Mouse (Mus musculus): ENCODE data around the gene Prkra. TPM values are rescaled to one million over a fixed set of nuclear protein-coding genes. Genes with fewer than 3 reads are reported as not detected.

The Prkra gene
- 33.1 and 35.5 TPM in 2 replicates for polyA plus RNA-seq (2016; fragmentation: Nextera tagmentation; extraction: Ambion mirVana)

DNA sequence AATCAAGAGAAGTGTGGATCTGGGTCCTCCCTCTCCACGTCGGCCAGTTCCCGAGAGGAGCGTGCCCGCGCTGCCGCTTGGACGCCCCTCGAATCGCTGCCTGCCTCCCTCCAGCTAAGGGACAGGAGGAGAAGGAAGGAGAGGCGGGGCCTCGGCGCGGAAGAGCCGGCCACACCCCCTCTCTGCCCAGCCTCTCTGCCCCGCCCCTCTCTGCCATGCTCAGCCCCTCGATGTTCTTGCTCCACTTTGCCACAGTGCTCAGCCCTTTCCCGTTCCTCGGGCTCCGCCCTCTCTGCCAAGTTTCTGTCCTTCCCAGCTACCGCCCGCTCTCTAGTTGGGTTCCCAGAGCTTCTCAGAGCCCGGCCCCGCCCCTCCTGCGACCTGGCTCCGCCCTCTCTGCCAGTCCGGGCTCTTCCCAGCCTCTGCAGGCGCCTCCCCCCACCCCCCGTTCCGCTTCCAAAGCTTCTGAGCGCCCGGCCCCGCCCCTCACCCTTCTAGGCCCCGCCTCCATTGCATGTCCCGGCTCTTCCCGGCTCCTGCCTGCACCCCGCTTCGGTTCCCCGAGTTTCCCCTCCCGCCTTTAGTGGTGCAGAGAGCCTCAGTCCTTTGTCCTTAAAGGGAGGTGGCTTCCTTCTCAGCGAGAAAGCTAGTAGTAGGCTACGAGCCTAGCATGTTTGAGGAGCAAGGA lies at the start of gene Prkra, which contains the start of gene Pjvk:
Gene Prkra, minus strand, starts transcription at position 133 of the 688 bp plus-strand sequence.
Gene Pjvk, plus strand, starts transcription at position 594 of the 688 bp plus-strand sequence.
- peak; percentile 98 for ATAC-seq (ENCODE audit: insufficient number of reproducible peaks, low FRiP score)
- Histone ChIP-seq H3K4me3 (peak within 1 kb of the TSS; percentile 87), H3K9me3 (replicated peaks) (no peaks in the 10 kb centered on the region), H3K27ac (ENCODE audit: poor library complexity, severe bottlenecking) (peak within 1 kb of the TSS; percentile 92), H3K27me3 (replicated peaks) (no peaks in the 10 kb centered on the region), H3K9ac (peak within 1 kb of the TSS; percentile 89), H3K36me3 (0 out of 2 replicates have a peak, but pooled peaks cover 10% of the 10 kb centered on the region), H3K4me2 (peak within 1 kb of the TSS; percentile 95), H3K4me1 (replicated peaks) (peaks cover 23% of the 10 kb centered on the region)
- under 1% methylated on average over 42 of the region's 42 CpGs for WGBS

GRCm38 (mm10) chr2:76695290-76695689 lies 47.5 kb upstream of the Prkra start:
- Histone ChIP-seq H3K4me2 (no peak overlapping the region), H3K9me3 (replicated peaks) (no peaks in the 10 kb centered on the region), H3K27ac (ENCODE audit: poor library complexity, severe bottlenecking) (no peak overlapping the region), H3K27me3 (replicated peaks) (no peaks in the 10 kb centered on the region), H3K9ac (no peak overlapping the region), H3K4me1 (replicated peaks) (no peaks in the 10 kb centered on the region), H3K4me3 (no peak overlapping the region), H3K36me3 (peaks cover 52% of the 10 kb centered on the region)
- ATAC-seq (ENCODE audit: insufficient number of reproducible peaks, low FRiP score): no peak
- WGBS: 70% methylated on average over 6 of the region's 6 CpGs

- Histone ChIP-seq H3K27ac (ENCODE audit: poor library complexity, severe bottlenecking) (no peak overlapping the region), H3K4me3 (no peak overlapping the region), H3K4me2 (no peak overlapping the region), H3K36me3 (peaks cover 55% of the 10 kb centered on the region), H3K9me3 (replicated peaks) (no peaks in the 10 kb centered on the region), H3K27me3 (replicated peaks) (no peaks in the 10 kb centered on the region), H3K4me1 (replicated peaks) (peaks cover 3% of the 10 kb centered on the region), H3K9ac (no peak overlapping the region)
- no peak for ATAC-seq (ENCODE audit: insufficient number of reproducible peaks, low FRiP score)
- WGBS: 76% methylated on average over 5 of the region's 5 CpGs
Observed at GRCm38 (mm10) chr2:76693765-76694164, 46.0 kb upstream of the Prkra start.

GRCm38 (mm10) chr2:76690436-76691204 lies 42.8 kb upstream of the Prkra start:
- Histone ChIP-seq H3K9ac (no peak overlapping the region), H3K9me3 (replicated peaks) (no peaks in the 10 kb centered on the region), H3K27me3 (replicated peaks) (no peaks in the 10 kb centered on the region), H3K4me2 (no peak overlapping the region), H3K36me3 (peaks cover 73% of the 10 kb centered on the region), H3K27ac (ENCODE audit: poor library complexity, severe bottlenecking) (peak overlapping the region; percentile 43; the same call in 1 of the 2 replicates), H3K4me3 (no peak overlapping the region), H3K4me1 (replicated peaks) (peaks cover 17% of the 10 kb centered on the region)
- WGBS: 74% methylated on average over 12 of the region's 12 CpGs
- ATAC-seq (ENCODE audit: insufficient number of reproducible peaks, low FRiP score): peak; percentile 73

DNA sequence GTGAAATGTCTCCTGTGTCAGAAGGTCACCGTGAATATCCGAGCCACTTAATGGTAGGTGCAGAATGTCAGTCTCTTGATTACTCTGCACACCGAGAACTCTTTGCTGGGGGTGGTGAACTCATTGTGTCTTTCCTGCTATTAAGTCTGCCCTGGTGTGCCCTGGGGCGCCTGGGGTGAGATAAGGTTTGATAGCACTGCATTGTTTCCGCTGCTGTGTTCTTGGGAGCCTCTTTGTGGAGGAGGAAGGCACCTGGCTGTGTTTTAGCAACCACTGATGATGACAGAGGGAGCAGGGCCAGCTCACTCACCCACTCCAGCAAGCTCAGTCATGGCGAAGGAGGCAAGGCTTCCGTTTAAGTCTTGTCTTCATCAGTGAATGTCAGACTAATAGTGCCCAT lies 40.3 kb upstream of the Prkra start:
- Histone ChIP-seq H3K4me2 (0 out of 2 replicates have a peak overlapping the region, but pooled peaks have one; percentile 4), H3K27me3 (replicated peaks) (no peaks in the 10 kb centered on the region), H3K9ac (no peak overlapping the region), H3K4me3 (no peak overlapping the region), H3K9me3 (replicated peaks) (no peaks in the 10 kb centered on the region), H3K4me1 (replicated peaks) (peaks cover 17% of the 10 kb centered on the region), H3K36me3 (peaks cover 73% of the 10 kb centered on the region), H3K27ac (ENCODE audit: poor library complexity, severe bottlenecking) (peak overlapping the region; percentile 8; the same call in 1 of the 2 replicates)
- 19% methylated on average over 7 of the region's 7 CpGs for WGBS
- peak; percentile 44; the same call in 1 of the 2 replicates for ATAC-seq (ENCODE audit: insufficient number of reproducible peaks, low FRiP score)

DNA sequence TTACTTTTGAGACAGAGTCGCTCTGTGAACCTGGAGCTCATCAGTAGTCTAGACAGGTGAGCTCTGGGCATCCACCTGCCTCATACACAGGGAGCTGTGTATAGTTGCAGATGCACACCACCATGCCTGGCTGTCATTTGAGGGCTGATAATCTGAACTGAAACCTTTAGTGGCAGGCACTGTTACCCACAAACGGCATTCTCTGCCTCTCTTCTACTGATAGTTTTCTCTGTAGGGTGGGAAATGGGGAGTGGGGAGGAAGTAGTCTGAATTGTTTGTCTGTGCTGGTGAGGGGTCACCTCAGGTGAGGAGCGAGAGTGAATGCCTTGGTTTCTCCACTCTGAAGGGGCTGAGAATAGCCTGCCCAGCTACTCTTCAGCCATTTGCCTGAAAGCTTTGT lies 39.8 kb upstream of the Prkra start:
- H3K4me3 ChIP-seq: no peak overlapping the region
- no peak overlapping the region for H3K9ac ChIP-seq
- no peak for ATAC-seq (ENCODE audit: insufficient number of reproducible peaks, low FRiP score)
- 61% methylated on average over 3 of the region's 3 CpGs for WGBS
- no peak overlapping the region for H3K4me2 ChIP-seq
- H3K27me3 ChIP-seq (replicated peaks): no peaks in the 10 kb centered on the region
- H3K27ac ChIP-seq (ENCODE audit: poor library complexity, severe bottlenecking): 0 out of 2 replicates have a peak overlapping the region, but pooled peaks have one; percentile 8
- peaks cover 17% of the 10 kb centered on the region for H3K4me1 ChIP-seq (replicated peaks)
- no peaks in the 10 kb centered on the region for H3K9me3 ChIP-seq (replicated peaks)
- peaks cover 73% of the 10 kb centered on the region for H3K36me3 ChIP-seq

GRCm38 (mm10) chr2:76686986-76687385 lies 39.2 kb upstream of the Prkra start:
- Histone ChIP-seq H3K4me1 (replicated peaks) (peaks cover 17% of the 10 kb centered on the region), H3K4me2 (no peak overlapping the region), H3K36me3 (peaks cover 73% of the 10 kb centered on the region), H3K4me3 (no peak overlapping the region), H3K27ac (ENCODE audit: poor library complexity, severe bottlenecking) (no peak overlapping the region), H3K27me3 (replicated peaks) (no peaks in the 10 kb centered on the region), H3K9ac (no peak overlapping the region), H3K9me3 (replicated peaks) (no peaks in the 10 kb centered on the region)
- 94% methylated on average over 3 of the region's 3 CpGs for WGBS
- ATAC-seq (ENCODE audit: insufficient number of reproducible peaks, low FRiP score): no peak

- H3K4me3 ChIP-seq: no peak overlapping the region
- H3K9me3 ChIP-seq (replicated peaks): no peaks in the 10 kb centered on the region
- H3K36me3 ChIP-seq: peaks cover 67% of the 10 kb centered on the region
- no peak for ATAC-seq (ENCODE audit: insufficient number of reproducible peaks, low FRiP score)
- no peaks in the 10 kb centered on the region for H3K27me3 ChIP-seq (replicated peaks)
- no peak overlapping the region for H3K27ac ChIP-seq (ENCODE audit: poor library complexity, severe bottlenecking)
- H3K9ac ChIP-seq: no peak overlapping the region
- 0 out of 2 replicates have a peak, but pooled peaks cover 2% of the 10 kb centered on the region for H3K4me1 ChIP-seq (replicated peaks)
- H3K4me2 ChIP-seq: no peak overlapping the region
- 94% methylated on average over 8 of the region's 8 CpGs for whole genome bisulfite sequencing
Observed at GRCm38 (mm10) chr2:76682301-76682700, 34.5 kb upstream of the Prkra start.

- Histone ChIP-seq H3K4me1 (replicated peaks) (peaks cover 29% of the 10 kb centered on the region), H3K9ac (peak overlapping the region; percentile 52; the same call in 1 of the 2 replicates), H3K4me3 (peak overlapping the region; percentile 93), H3K27ac (ENCODE audit: poor library complexity, severe bottlenecking) (no peak overlapping the region), H3K27me3 (replicated peaks) (no peaks in the 10 kb centered on the region), H3K4me2 (peak overlapping the region; percentile 88), H3K36me3 (peaks cover 17% of the 10 kb centered on the region), H3K9me3 (replicated peaks) (no peaks in the 10 kb centered on the region)
- whole genome bisulfite sequencing: 75% methylated on average over 13 of the region's 13 CpGs
- ATAC-seq (ENCODE audit: insufficient number of reproducible peaks, low FRiP score): no peak
Observed at GRCm38 (mm10) chr2:76676401-76677226, 28.8 kb upstream of the Prkra start.

GRCm38 (mm10) chr2:76675949-76676348 lies 28.1 kb upstream of the Prkra start:
- WGBS: 18% methylated on average over 4 of the region's 4 CpGs
- peaks cover 30% of the 10 kb centered on the region for H3K4me1 ChIP-seq (replicated peaks)
- H3K9me3 ChIP-seq (replicated peaks): no peaks in the 10 kb centered on the region
- peak overlapping the region; percentile 93 for H3K4me3 ChIP-seq
- H3K36me3 ChIP-seq: peaks cover 16% of the 10 kb centered on the region
- H3K9ac ChIP-seq: peak overlapping the region; percentile 52; the same call in 1 of the 2 replicates
- peak overlapping the region; percentile 88 for H3K4me2 ChIP-seq
- no peak overlapping the region for H3K27ac ChIP-seq (ENCODE audit: poor library complexity, severe bottlenecking)
- H3K27me3 ChIP-seq (replicated peaks): no peaks in the 10 kb centered on the region
- no peak for ATAC-seq (ENCODE audit: insufficient number of reproducible peaks, low FRiP score)
